Mouse (Mus musculus): ENCODE results near the gene Trit1.

Trit1 gene

GRCm38 (mm10) chr4:123043858-123044257 is 27.5 kb downstream of the Trit1 start:
- no peak for DNase-seq (ENCODE audit: extremely low read depth, insufficient read length, low spot score)

- no peak for DNase-seq (ENCODE audit: extremely low read depth, insufficient read length, low spot score)
These were observed 28.4 kb downstream of the Trit1 start for GRCm38 (mm10) chr4:123044842-123045241.

GRCm38 (mm10) chr4:123046300-123046699 is 29.9 kb downstream of the Trit1 start:
- DNase-seq (ENCODE audit: extremely low read depth, insufficient read length, low spot score): no peak

GRCm38 (mm10) chr4:123050681-123051211 is 34.3 kb downstream of the Trit1 start:
- DNase-seq (ENCODE audit: extremely low read depth, insufficient read length, low spot score): peak; percentile 41

- DNase-seq (ENCODE audit: extremely low read depth, insufficient read length, low spot score): no peak
These were observed 36.8 kb downstream of the Trit1 start for GRCm38 (mm10) chr4:123053179-123053578.

- no peak for DNase-seq (ENCODE audit: extremely low read depth, insufficient read length, low spot score)
These were observed 37.9 kb downstream of the Trit1 start for GRCm38 (mm10) chr4:123054172-123054790.

GRCm38 (mm10) chr4:123056560-123057109 is 40.2 kb downstream of the Trit1 start:
- DNase-seq (ENCODE audit: extremely low read depth, insufficient read length, low spot score): no peak

- no peak for DNase-seq (ENCODE audit: extremely low read depth, insufficient read length, low spot score)
These were observed 41.6 kb downstream of the Trit1 start for GRCm38 (mm10) chr4:123057957-123058356.

- no peak for DNase-seq (ENCODE audit: extremely low read depth, insufficient read length, low spot score)
These were observed 45.3 kb downstream of the Trit1 start for GRCm38 (mm10) chr4:123061744-123062143.

GRCm38 (mm10) chr4:123068646-123069045 is 52.2 kb downstream of the Trit1 start:
- DNase-seq (ENCODE audit: extremely low read depth, insufficient read length, low spot score): no peak

- DNase-seq (ENCODE audit: extremely low read depth, insufficient read length, low spot score): no peak
These were observed 55.0 kb downstream of the Trit1 start for GRCm38 (mm10) chr4:123071266-123071966.

- DNase-seq (ENCODE audit: extremely low read depth, insufficient read length, low spot score): no peak
These were observed 60.5 kb downstream of the Trit1 start for GRCm38 (mm10) chr4:123076928-123077327.

- DNase-seq (ENCODE audit: extremely low read depth, insufficient read length, low spot score): no peak
These were observed 61.8 kb downstream of the Trit1 start for GRCm38 (mm10) chr4:123078231-123078630.

- peak; percentile 77 for DNase-seq (ENCODE audit: extremely low read depth, insufficient read length, low spot score)
These were observed 64.4 kb downstream of the Trit1 start for GRCm38 (mm10) chr4:123080791-123081190.

- DNase-seq (ENCODE audit: extremely low read depth, insufficient read length, low spot score): peak; percentile 26
These were observed 66.1 kb downstream of the Trit1 start for GRCm38 (mm10) chr4:123082283-123083163.

GRCm38 (mm10) chr4:123083323-123083902 is 67.0 kb downstream of the Trit1 start:
- DNase-seq (ENCODE audit: extremely low read depth, insufficient read length, low spot score): no peak

GRCm38 (mm10) chr4:123085290-123085689 is 68.9 kb downstream of the Trit1 start:
- no peak for DNase-seq (ENCODE audit: extremely low read depth, insufficient read length, low spot score)

GRCm38 (mm10) chr4:123086381-123086780 is 70.0 kb downstream of the Trit1 start:
- DNase-seq (ENCODE audit: extremely low read depth, insufficient read length, low spot score): no peak

- DNase-seq (ENCODE audit: extremely low read depth, insufficient read length, low spot score): no peak
These were observed 76.2 kb downstream of the Trit1 start for GRCm38 (mm10) chr4:123092621-123093020.

GRCm38 (mm10) chr4:123093064-123093776 is 76.8 kb downstream of the Trit1 start:
- DNase-seq (ENCODE audit: extremely low read depth, insufficient read length, low spot score): no peak
